Mouse (Mus musculus): ENCODE data around the gene Tut1. TPM values are rescaled to one million over a fixed set of nuclear protein-coding genes. Genes with fewer than 3 reads are reported as not detected.

The Tut1 gene
- polyA plus RNA-seq, 1 experiment from 2014 or later = 23.7 TPM

GRCm38 (mm10) chr19:8981450-8982168 lies 28.0 kb downstream of the Tut1 start:
- Histone ChIP-seq H3K4me3 (ENCODE audit: low read depth, low read length) (no peak overlapping the region), H3K36me3 (ENCODE audit: control insufficient read depth, insufficient read depth, low read length) (peaks cover 9% of the 10 kb centered on the region), H3K27ac (ENCODE audit: low read depth, low read length) (no peak overlapping the region), H3K4me2 (replicated peaks; ENCODE audit: low read depth, low read length) (no peak overlapping the region), H3K9me3 (ENCODE audit: control insufficient read depth, low read length) (no peaks in the 10 kb centered on the region), H3K27me3 (ENCODE audit: control insufficient read depth, insufficient read depth, low read length) (no peaks in the 10 kb centered on the region), H3K9ac (ENCODE audit: low read depth, low read length) (no peak overlapping the region), H3K4me1 (replicated peaks; ENCODE audit: control insufficient read depth, insufficient read depth, low read length) (peaks cover 6% of the 10 kb centered on the region; the same call in 1 of the 2 replicates)
- WGBS = 79% methylated on average over 2 of the region's 2 CpGs
- DNase-seq (ENCODE audit: low spot score) (no peak), ATAC-seq (ENCODE audit: low FRiP score) (no peak)

- Histone ChIP-seq H3K27ac (ENCODE audit: low read depth, low read length) (no peak overlapping the region), H3K27me3 (ENCODE audit: control insufficient read depth, insufficient read depth, low read length) (no peaks in the 10 kb centered on the region), H3K4me2 (replicated peaks; ENCODE audit: low read depth, low read length) (no peak overlapping the region), H3K4me1 (replicated peaks; ENCODE audit: control insufficient read depth, insufficient read depth, low read length) (peaks cover 6% of the 10 kb centered on the region; the same call in 1 of the 2 replicates), H3K9me3 (ENCODE audit: control insufficient read depth, low read length) (no peaks in the 10 kb centered on the region), H3K36me3 (ENCODE audit: control insufficient read depth, insufficient read depth, low read length) (peaks cover 9% of the 10 kb centered on the region), H3K9ac (ENCODE audit: low read depth, low read length) (no peak overlapping the region), H3K4me3 (ENCODE audit: low read depth, low read length) (no peak overlapping the region)
- 55% methylated on average over 5 of the region's 5 CpGs for WGBS
- ATAC-seq (ENCODE audit: low FRiP score) (no peak), DNase-seq (ENCODE audit: low spot score) (no peak)
These were observed 28.9 kb downstream of the Tut1 start for GRCm38 (mm10) chr19:8982303-8983149.

- ATAC-seq (ENCODE audit: low FRiP score) (no peak), DNase-seq (ENCODE audit: low spot score) (no peak)
- no peak overlapping the region for H3K9ac ChIP-seq (ENCODE audit: low read depth, low read length)
- no peak overlapping the region for H3K4me2 ChIP-seq (replicated peaks; ENCODE audit: low read depth, low read length)
- no peaks in the 10 kb centered on the region for H3K9me3 ChIP-seq (ENCODE audit: control insufficient read depth, low read length)
- H3K36me3 ChIP-seq (ENCODE audit: control insufficient read depth, insufficient read depth, low read length) = peaks cover 8% of the 10 kb centered on the region
- no peak overlapping the region for H3K4me3 ChIP-seq (ENCODE audit: low read depth, low read length)
- peaks cover 6% of the 10 kb centered on the region; the same call in 1 of the 2 replicates for H3K4me1 ChIP-seq (replicated peaks; ENCODE audit: control insufficient read depth, insufficient read depth, low read length)
- H3K27ac ChIP-seq (ENCODE audit: low read depth, low read length) = no peak overlapping the region
- peaks cover 4% of the 10 kb centered on the region for H3K27me3 ChIP-seq (ENCODE audit: control insufficient read depth, insufficient read depth, low read length)
- 55% methylated on average over 4 of the region's 4 CpGs for WGBS
These were observed 29.6 kb downstream of the Tut1 start for GRCm38 (mm10) chr19:8983150-8983650.

- Histone ChIP-seq H3K36me3 (ENCODE audit: control insufficient read depth, insufficient read depth, low read length) (peaks cover 3% of the 10 kb centered on the region; the same call in 1 of the 2 replicates), H3K4me2 (replicated peaks; ENCODE audit: low read depth, low read length) (no peak overlapping the region), H3K27ac (ENCODE audit: low read depth, low read length) (peak overlapping the region; percentile 63; the same call in 1 of the 2 replicates), H3K9ac (ENCODE audit: low read depth, low read length) (no peak overlapping the region), H3K4me3 (ENCODE audit: low read depth, low read length) (no peak overlapping the region), H3K27me3 (ENCODE audit: control insufficient read depth, insufficient read depth, low read length) (peaks cover 13% of the 10 kb centered on the region), H3K9me3 (ENCODE audit: control insufficient read depth, low read length) (no peaks in the 10 kb centered on the region), H3K4me1 (replicated peaks; ENCODE audit: control insufficient read depth, insufficient read depth, low read length) (peaks cover 13% of the 10 kb centered on the region; the same call in 1 of the 2 replicates)
- ATAC-seq (ENCODE audit: low FRiP score) (peak; percentile 83), DNase-seq (ENCODE audit: low spot score) (peak; percentile 87)
- 9% methylated on average over 7 of the region's 7 CpGs for WGBS
These were observed 30.7 kb downstream of the Tut1 start for GRCm38 (mm10) chr19:8984255-8984868.

- Histone ChIP-seq H3K27ac (ENCODE audit: low read depth, low read length) (no peak overlapping the region), H3K4me2 (replicated peaks; ENCODE audit: low read depth, low read length) (no peak overlapping the region), H3K4me3 (ENCODE audit: low read depth, low read length) (no peak overlapping the region), H3K9ac (ENCODE audit: low read depth, low read length) (no peak overlapping the region), H3K4me1 (replicated peaks; ENCODE audit: control insufficient read depth, insufficient read depth, low read length) (peaks cover 19% of the 10 kb centered on the region), H3K9me3 (ENCODE audit: control insufficient read depth, low read length) (no peaks in the 10 kb centered on the region), H3K27me3 (ENCODE audit: control insufficient read depth, insufficient read depth, low read length) (peaks cover 21% of the 10 kb centered on the region), H3K36me3 (ENCODE audit: control insufficient read depth, insufficient read depth, low read length) (no peaks in the 10 kb centered on the region)
- 81% methylated on average over 5 of the region's 5 CpGs for WGBS
- DNase-seq (ENCODE audit: low spot score) (no peak), ATAC-seq (ENCODE audit: low FRiP score) (no peak)
These were observed 32.2 kb downstream of the Tut1 start for GRCm38 (mm10) chr19:8985891-8986290.

- H3K36me3 ChIP-seq (ENCODE audit: control insufficient read depth, insufficient read depth, low read length) = no peaks in the 10 kb centered on the region
- H3K4me2 ChIP-seq (replicated peaks; ENCODE audit: low read depth, low read length) = no peak overlapping the region
- no peak for DNase-seq (ENCODE audit: low spot score)
- no peaks in the 10 kb centered on the region for H3K9me3 ChIP-seq (ENCODE audit: control insufficient read depth, low read length)
- peaks cover 21% of the 10 kb centered on the region for H3K27me3 ChIP-seq (ENCODE audit: control insufficient read depth, insufficient read depth, low read length)
- H3K9ac ChIP-seq (ENCODE audit: low read depth, low read length) = no peak overlapping the region
- ATAC-seq (ENCODE audit: low FRiP score) = no peak
- H3K4me1 ChIP-seq (replicated peaks; ENCODE audit: control insufficient read depth, insufficient read depth, low read length) = peaks cover 19% of the 10 kb centered on the region
- no peak overlapping the region; the same call in 1 of the 2 replicates for H3K4me3 ChIP-seq (ENCODE audit: low read depth, low read length)
- WGBS = 57% methylated on average over 2 of the region's 2 CpGs
- no peak overlapping the region for H3K27ac ChIP-seq (ENCODE audit: low read depth, low read length)
These were observed 34.2 kb downstream of the Tut1 start for GRCm38 (mm10) chr19:8987816-8988215.

- peak overlapping the region; percentile 58 for H3K9ac ChIP-seq (ENCODE audit: low read depth, low read length)
- no peak for ATAC-seq (ENCODE audit: low FRiP score)
- no peaks in the 10 kb centered on the region for H3K9me3 ChIP-seq (ENCODE audit: control insufficient read depth, low read length)
- no peak for DNase-seq (ENCODE audit: low spot score)
- H3K4me1 ChIP-seq (replicated peaks; ENCODE audit: control insufficient read depth, insufficient read depth, low read length) = peaks cover 19% of the 10 kb centered on the region
- peaks cover 21% of the 10 kb centered on the region for H3K27me3 ChIP-seq (ENCODE audit: control insufficient read depth, insufficient read depth, low read length)
- peak overlapping the region; percentile 94 for H3K4me2 ChIP-seq (replicated peaks; ENCODE audit: low read depth, low read length)
- H3K36me3 ChIP-seq (ENCODE audit: control insufficient read depth, insufficient read depth, low read length) = no peaks in the 10 kb centered on the region
- WGBS = 10% methylated on average over 15 of the region's 15 CpGs
- peak overlapping the region; percentile 54 for H3K4me3 ChIP-seq (ENCODE audit: low read depth, low read length)
- H3K27ac ChIP-seq (ENCODE audit: low read depth, low read length) = no peak overlapping the region
These were observed 34.9 kb downstream of the Tut1 start for GRCm38 (mm10) chr19:8988346-8989065.

- WGBS = under 1% methylated on average over 36 of the region's 42 CpGs
- peak within 1 kb of the TSS; percentile 58 for H3K9ac ChIP-seq (ENCODE audit: low read depth, low read length)
- H3K4me1 ChIP-seq (replicated peaks; ENCODE audit: control insufficient read depth, insufficient read depth, low read length) = peaks cover 17% of the 10 kb centered on the region
- peak; percentile 39 for ATAC-seq (ENCODE audit: low FRiP score)
- H3K36me3 ChIP-seq (ENCODE audit: control insufficient read depth, insufficient read depth, low read length) = no peaks in the 10 kb centered on the region
- peak within 1 kb of the TSS; percentile 54 for H3K4me3 ChIP-seq (ENCODE audit: low read depth, low read length)
- no peak within 1 kb of the TSS for H3K27ac ChIP-seq (ENCODE audit: low read depth, low read length)
- H3K27me3 ChIP-seq (ENCODE audit: control insufficient read depth, insufficient read depth, low read length) = peaks cover 21% of the 10 kb centered on the region
- no peaks in the 10 kb centered on the region for H3K9me3 ChIP-seq (ENCODE audit: control insufficient read depth, low read length)
- DNase-seq (ENCODE audit: low spot score) = no peak
- peak within 1 kb of the TSS; percentile 94 for H3K4me2 ChIP-seq (replicated peaks; ENCODE audit: low read depth, low read length)
These were observed 35.5 kb downstream of the Tut1 start, which contains the start of gene Ahnak for GRCm38 (mm10) chr19:8989066-8989566. TSS of gene Ahnak (plus strand) at chr19:8989284.

Measured in hindbrain, embryonic 11.5 days (tissue).